Mouse (Mus musculus) olfactory bulb, adult 2 months (tissue): ENCODE measurements around the gene I0C0044D17Rik. TPM values are rescaled to one million over a fixed set of nuclear protein-coding genes. Genes with fewer than 3 reads are reported as not detected.
A peak's percentile ranks its signal among the peaks of the same experiment; 100 is the strongest.

ENCODE experiments used
- H3K27ac ChIP-seq: fragments of 200-500 bp; 2 replicates; pipeline ENCODE4 v1.5.1; 2012; ENCODE audit warnings: low read depth, low read length; ENCODE audit not compliant: insufficient read depth
- H3K4me1 ChIP-seq: fragments of 200-500 bp; 2 replicates; pipeline ENCODE4 v1.6.1; 2012; ENCODE audit warnings: low read length; ENCODE audit not compliant: control insufficient read depth, insufficient read depth
- H3K4me3 ChIP-seq: fragments of 200-500 bp; 2 replicates; pipeline ENCODE4 v1.5.1; 2012; ENCODE audit warnings: mild to moderate bottlenecking, low read depth, low read length, moderate library complexity; ENCODE audit not compliant: insufficient read depth
- CTCF ChIP-seq: fragments of 200-500 bp; IDR thresholded peaks from 2 replicates; pipeline ENCODE4 v1.5.1; 2012; ENCODE audit warnings: low read depth, mild to moderate bottlenecking, low read length, moderate library complexity; ENCODE audit not compliant: insufficient read depth
- POLR2A ChIP-seq: fragments of 200-500 bp; IDR thresholded peaks from 2 replicates; pipeline ENCODE4 v1.6.1; 2012; ENCODE audit warnings: mild to moderate bottlenecking, low read depth, low read length, moderate library complexity; ENCODE audit not compliant: insufficient read depth
- WGBS: fragments of 180-500 bp; shearing (Covaris S2); methylation state at CpG from one replicate; pipeline ENCODE4 v1.1.7; 2018; 5-methylcytosine and 5-hydroxymethylcytosine counted together
- polyA plus RNA-seq: library from polyadenylated mRNA; stranded (reverse); fragments of >200 nt; gene quantifications from 2 replicates; pipeline ENCODE4 v1.2.4, GENCODE M21; 2012; ENCODE audit warnings: low replicate concordance; ENCODE audit not compliant: missing spikeins, insufficient read depth, insufficient read length

Gene I0C0044D17Rik
- polyA plus RNA-seq, 1 experiment = not detected

DNA sequence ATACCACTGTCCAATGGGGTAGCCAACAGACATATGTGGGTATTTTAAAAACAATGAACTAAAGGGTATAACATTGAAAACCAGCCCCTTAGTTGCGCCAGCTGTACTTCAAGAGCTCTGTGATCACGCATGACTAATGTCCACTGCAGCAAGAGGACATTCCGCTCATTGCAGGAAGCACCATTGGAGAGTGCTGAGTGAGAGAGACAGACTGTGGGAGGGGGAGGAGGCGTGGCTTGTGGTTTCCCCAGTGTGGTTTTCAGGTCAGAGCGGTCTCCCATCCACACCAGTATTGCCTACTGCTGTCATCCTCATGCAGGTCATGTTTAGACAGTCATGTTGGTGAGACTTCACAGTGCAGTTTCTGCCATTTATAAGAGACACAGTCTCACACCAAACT, 12.9 kb upstream of the I0C0044D17Rik start:
- no peak overlapping the region for H3K27ac ChIP-seq
- 76% methylated on average over 5 of the region's 5 CpGs for WGBS
- TF ChIP-seq CTCF = no peak
- no peak for TF ChIP-seq POLR2A
- no peaks in the 10 kb centered on the region for H3K4me1 ChIP-seq
- H3K4me3 ChIP-seq = no peak overlapping the region

DNA sequence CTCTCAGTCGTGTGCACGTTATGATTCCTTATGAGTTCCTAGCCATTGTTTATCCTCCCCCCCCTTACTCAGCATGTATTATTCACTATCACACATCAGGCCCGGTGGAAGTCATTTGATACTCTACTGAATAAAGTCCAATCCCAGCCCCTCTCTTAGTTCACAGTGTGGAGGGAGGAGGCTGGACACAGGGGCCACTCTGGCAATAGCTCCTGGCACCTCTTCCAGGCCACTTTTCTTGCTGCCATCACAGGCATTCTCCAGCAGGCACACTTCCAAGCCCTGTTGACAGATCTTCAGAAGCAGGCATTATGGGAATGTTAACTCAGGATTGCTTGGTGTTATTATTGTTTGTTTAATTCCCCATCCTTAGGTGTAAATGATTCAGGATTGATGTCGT, 11.1 kb upstream of the I0C0044D17Rik start:
- H3K27ac ChIP-seq = no peak overlapping the region
- no peak overlapping the region for H3K4me3 ChIP-seq
- no peak for TF ChIP-seq CTCF
- TF ChIP-seq POLR2A = no peak
- WGBS = 59% methylated on average over 4 of the region's 4 CpGs
- no peaks in the 10 kb centered on the region for H3K4me1 ChIP-seq

DNA sequence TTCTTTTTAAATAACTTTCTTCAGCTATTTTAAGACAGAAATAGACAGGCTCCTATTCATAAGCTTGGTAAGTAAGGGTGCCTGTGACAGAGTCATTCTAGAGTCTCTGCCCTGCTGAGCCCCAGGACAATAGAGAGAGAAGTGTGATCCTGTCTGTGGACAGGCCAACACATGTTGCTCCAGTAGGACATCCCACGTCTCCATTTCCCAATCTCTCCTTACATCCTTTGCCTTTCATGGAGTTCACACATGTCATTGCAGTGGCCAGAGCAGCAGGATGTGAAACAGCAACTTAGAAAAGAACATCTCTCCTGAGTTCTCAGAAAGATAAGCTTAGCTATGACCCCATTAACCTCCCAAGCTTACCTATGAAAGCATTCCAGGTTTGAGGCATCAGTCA, 8.1 kb upstream of the I0C0044D17Rik start:
- WGBS = 81% methylated on average over 1 of the region's 1 CpGs
- TF ChIP-seq CTCF (no peak), POLR2A (no peak)
- no peak overlapping the region for H3K4me3 ChIP-seq
- no peaks in the 10 kb centered on the region for H3K4me1 ChIP-seq
- no peak overlapping the region for H3K27ac ChIP-seq

DNA sequence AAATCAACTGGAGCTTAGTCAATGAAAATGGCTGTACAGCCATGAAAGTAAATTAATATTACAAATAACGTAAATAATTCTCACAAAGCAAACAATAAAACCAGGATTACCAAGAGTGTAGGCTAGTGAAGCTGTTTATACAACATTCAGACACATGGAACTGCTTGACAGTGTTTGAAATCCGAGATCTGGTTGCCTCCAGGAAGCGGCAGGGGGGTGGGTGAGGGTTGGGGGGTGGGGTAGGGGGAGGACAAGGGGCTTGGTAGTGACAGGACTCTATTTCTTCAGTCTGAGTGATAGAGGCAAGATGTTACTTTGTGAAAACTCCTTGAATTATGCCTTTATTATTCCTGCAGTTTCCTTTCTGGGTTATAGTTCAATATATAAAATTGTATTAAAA, 3.1 kb upstream of the I0C0044D17Rik start:
- TF ChIP-seq POLR2A (no peak), CTCF (no peak)
- 60% methylated on average over 3 of the region's 3 CpGs for WGBS
- H3K27ac ChIP-seq = no peak overlapping the region
- H3K4me3 ChIP-seq = no peak overlapping the region
- no peaks in the 10 kb centered on the region for H3K4me1 ChIP-seq

DNA sequence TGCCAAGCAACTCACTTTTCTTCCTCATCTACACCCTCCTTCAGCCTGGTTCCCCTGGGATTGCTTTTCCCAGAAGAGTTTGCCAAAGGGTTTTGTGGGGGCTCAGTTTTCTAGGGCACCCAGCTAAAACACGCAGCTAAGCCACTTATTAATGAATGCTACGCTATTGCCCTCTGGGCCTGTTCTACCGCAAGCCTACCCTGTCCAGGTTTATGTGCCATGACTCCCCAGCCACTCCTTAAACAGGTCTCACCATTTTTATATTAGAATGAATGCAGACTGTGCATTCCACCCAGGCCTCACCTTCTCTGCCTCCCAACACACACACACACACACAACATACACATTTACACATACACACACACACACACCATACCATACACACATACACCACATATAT, 593 bp downstream of the I0C0044D17Rik start:
- Histone ChIP-seq H3K4me1 (no peaks in the 10 kb centered on the region; the same call in 1 of the 2 replicates), H3K27ac (no peak overlapping the region), H3K4me3 (no peak overlapping the region)
- WGBS = 84% methylated on average over 3 of the region's 3 CpGs
- no peak for TF ChIP-seq POLR2A
- TF ChIP-seq CTCF = no peak

DNA sequence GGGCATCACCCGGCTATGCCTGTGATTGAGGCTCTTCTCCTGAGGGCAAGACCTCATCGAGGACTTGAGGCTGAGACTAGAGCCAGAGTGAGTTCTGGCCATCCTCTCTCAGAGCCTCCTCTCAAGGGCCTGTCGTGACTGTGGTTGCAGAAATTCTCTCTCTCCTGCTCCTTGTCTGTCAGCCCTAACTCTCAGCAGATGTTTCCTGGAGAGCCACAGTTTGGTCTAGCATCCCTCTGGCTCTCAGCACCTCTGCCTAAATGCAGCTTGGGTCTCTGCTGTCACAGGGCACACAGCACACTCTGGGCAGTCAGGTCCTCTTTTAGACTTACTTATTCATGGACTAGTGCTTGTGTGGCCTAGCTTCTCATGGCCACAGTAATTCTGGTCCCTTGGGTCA, 1.2 kb downstream of the I0C0044D17Rik start:
- H3K4me1 ChIP-seq = peaks cover 2% of the 10 kb centered on the region; the same call in 1 of the 2 replicates
- H3K4me3 ChIP-seq = no peak overlapping the region
- 91% methylated on average over 3 of the region's 3 CpGs for WGBS
- TF ChIP-seq POLR2A (no peak), CTCF (no peak)
- no peak overlapping the region for H3K27ac ChIP-seq

DNA sequence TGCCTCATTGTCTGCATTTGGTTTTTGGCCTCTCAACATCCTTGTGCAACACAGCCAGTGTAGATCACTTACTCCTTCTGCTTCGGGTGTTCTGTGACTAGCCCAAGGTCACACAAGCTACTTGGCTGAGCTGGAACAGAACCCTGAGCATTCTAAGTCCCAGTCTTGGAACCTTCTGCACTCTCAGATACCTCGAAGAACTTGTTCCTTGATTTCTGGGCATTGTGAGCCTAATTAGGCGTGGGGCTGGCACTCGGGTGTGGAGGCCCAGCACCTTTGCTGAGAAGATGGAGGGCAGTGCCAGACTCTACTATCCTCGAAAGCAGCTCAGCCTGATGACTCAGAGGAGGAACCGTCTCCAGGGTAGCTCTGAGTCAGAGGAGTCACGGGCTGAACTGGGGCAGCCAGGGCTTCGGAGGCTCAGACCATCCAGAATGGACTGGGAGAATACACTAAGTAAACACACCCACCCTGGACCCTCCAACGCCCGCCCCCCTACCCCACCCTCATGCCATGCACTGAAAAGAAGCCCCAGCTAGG, 4.4 kb downstream of the I0C0044D17Rik start:
- H3K4me3 ChIP-seq = no peak overlapping the region
- WGBS = 70% methylated on average over 10 of the region's 10 CpGs
- H3K27ac ChIP-seq = no peak overlapping the region
- peaks cover 10% of the 10 kb centered on the region for H3K4me1 ChIP-seq
- TF ChIP-seq CTCF (no peak), POLR2A (no peak)

DNA sequence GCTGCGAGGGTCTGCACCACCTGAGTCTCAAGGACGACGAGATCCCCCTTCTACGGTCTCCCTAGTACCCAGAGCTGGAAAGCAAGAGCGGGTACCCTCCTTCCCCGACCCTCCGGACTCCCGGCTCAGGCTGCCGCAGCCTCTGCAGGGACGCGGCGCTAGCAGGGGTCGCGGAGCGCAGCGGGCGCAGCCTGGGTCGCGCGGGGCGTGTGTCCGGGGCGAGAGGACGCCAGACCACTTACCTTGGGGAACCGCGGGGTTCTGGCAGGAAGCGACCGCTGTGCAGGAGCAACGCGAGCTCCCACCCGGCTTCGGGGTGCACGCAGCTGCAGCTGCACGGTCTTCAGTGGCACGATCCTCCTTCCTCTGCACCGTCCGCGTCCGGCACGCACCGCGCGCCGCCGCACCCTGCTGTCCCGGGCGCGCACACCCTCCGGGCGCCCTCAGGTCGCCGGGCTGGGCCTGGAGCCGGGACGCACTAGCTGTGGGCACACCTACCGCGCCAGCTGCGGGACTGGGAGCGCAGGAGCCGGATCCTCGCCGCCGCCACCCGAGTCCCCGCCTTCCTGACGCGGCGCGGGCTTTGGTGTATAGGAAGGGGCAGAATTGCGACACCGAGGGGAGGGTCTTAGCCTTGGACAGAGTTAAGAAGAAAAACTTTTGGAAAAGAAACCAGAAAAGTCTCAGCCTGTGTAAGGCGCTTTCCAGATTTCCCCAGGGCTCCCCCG, 6.3 kb downstream of the I0C0044D17Rik start, which contains the start of gene Kank4:
Kank4 (minus strand) TSS at position 354 of the 728 bp plus-strand sequence.
- no peak for TF ChIP-seq POLR2A
- no peak for TF ChIP-seq CTCF
- H3K4me3 ChIP-seq = peak within 1 kb of the TSS; percentile 78
- WGBS = under 1% methylated on average over 72 of the region's 72 CpGs
- H3K27ac ChIP-seq = 0 out of 2 replicates have a peak within 1 kb of the TSS, but pooled peaks have one; percentile 31
- peaks cover 10% of the 10 kb centered on the region for H3K4me1 ChIP-seq

DNA sequence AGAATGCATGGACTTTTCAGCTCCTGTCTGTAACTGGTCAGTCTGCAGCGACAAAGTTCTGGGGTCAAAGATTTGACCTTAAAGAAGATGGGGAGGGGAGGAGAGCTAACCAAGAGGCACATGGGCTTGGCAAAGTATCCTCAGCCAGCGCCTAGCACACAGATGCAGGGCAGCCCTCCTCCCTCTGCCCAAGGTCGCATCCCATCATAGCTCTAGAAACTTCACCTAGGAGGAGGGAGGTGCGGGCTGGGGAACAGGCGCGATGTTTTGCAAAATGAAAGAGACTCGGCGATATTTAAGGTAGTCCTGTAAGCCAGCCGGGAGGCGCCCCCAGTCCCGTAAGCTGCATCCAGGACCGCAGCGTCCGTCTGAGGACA, 6.8 kb downstream of the I0C0044D17Rik start:
- peak overlapping the region; percentile 78 for H3K4me3 ChIP-seq
- 0 out of 2 replicates have a peak overlapping the region, but pooled peaks have one; percentile 31 for H3K27ac ChIP-seq
- 12% methylated on average over 14 of the region's 14 CpGs for WGBS
- no peak for TF ChIP-seq POLR2A
- TF ChIP-seq CTCF = no peak
- peaks cover 10% of the 10 kb centered on the region for H3K4me1 ChIP-seq

DNA sequence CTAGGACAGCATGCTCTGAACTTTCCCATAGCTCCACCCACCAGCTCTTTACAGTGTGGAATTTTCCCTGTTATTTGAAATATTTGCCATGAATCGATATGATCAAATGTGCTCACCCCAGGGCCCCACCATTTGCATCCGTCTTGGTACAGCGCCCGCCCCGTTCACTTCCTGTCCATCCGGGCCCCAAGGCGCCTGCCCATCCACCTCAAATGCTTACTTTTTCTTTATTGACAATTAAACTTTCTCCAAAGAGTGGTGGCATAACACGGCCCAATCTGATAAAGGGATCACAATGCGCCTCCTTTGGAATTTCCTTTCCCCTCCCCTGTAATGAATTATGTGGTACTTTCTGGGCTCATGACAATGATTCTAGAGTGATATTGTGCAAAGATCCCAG, 17.3 kb downstream of the I0C0044D17Rik start:
- 93% methylated on average over 9 of the region's 9 CpGs for WGBS

More for the DNA sequence above, 17.3 kb downstream of the I0C0044D17Rik start:
- Histone ChIP-seq H3K4me3 (no peak overlapping the region), H3K27ac (no peak overlapping the region), H3K4me1 (no peaks in the 10 kb centered on the region)
- TF ChIP-seq CTCF (no peak), POLR2A (no peak)
